Mouse (Mus musculus) spleen, adult 2 months (tissue): ENCODE measurements around the gene N4bp3. TPM values are rescaled to one million over a fixed set of nuclear protein-coding genes. Genes with fewer than 3 reads are reported as not detected.

Experiments used
- DNase-seq, 2 experiments: peaks; one replicate each; pipeline versions ENCODE4 v3.0.0 to v3.0.0-alpha.2; 2012 to 2021; ENCODE audit warnings: low spot score in 2 of 2, low read depth in 1 of 2
- H3K27ac ChIP-seq: fragments of 200-500 bp; 2 replicates; pipeline ENCODE4 v1.5.1; 2012; ENCODE audit warnings: low read length, inconsistent platforms; ENCODE audit not compliant: insufficient read depth
- H3K27me3 ChIP-seq: fragments of 200-500 bp; 2 replicates; pipeline ENCODE4 v1.6.1; 2012; ENCODE audit warnings: mild to moderate bottlenecking, moderate library complexity, low read length, inconsistent platforms; ENCODE audit not compliant: control insufficient read depth, insufficient read depth
- H3K36me3 ChIP-seq: fragments of 200-500 bp; 2 replicates; pipeline ENCODE4 v1.6.1; 2012; ENCODE audit warnings: mild to moderate bottlenecking, low read length, inconsistent platforms; ENCODE audit not compliant: control insufficient read depth, insufficient read depth
- H3K4me1 ChIP-seq: fragments of 200-500 bp; 2 replicates; pipeline ENCODE4 v1.6.1; 2011; ENCODE audit warnings: inconsistent platforms; ENCODE audit not compliant: control insufficient read depth, insufficient read depth, insufficient read length
- H3K4me3 ChIP-seq: fragments of 200-500 bp; 2 replicates; pipeline ENCODE4 v1.5.1; 2011; ENCODE audit warnings: mild to moderate bottlenecking, inconsistent platforms; ENCODE audit not compliant: insufficient read depth, insufficient read length; ENCODE audit errors: extremely low read depth
- CTCF ChIP-seq: fragments of 200-500 bp; IDR thresholded peaks from 2 replicates; pipeline ENCODE4 v1.5.1; 2011; ENCODE audit warnings: mild to moderate bottlenecking, inconsistent platforms; ENCODE audit not compliant: insufficient read depth, insufficient read length, insufficient replicate concordance; ENCODE audit errors: extremely low read depth
- POLR2A ChIP-seq: fragments of 200-500 bp; IDR thresholded peaks from 2 replicates; pipeline ENCODE4 v1.6.1; 2011; ENCODE audit warnings: low read depth, low read length, inconsistent platforms
- WGBS: fragments of 180-500 bp; shearing (Covaris S2); methylation state at CpG from one replicate; pipeline ENCODE4 v1.1.7; 2018; 5-methylcytosine and 5-hydroxymethylcytosine counted together
- polyA plus RNA-seq: library from polyadenylated mRNA; depleted of rRNA; stranded (reverse); fragments of >200 nt; gene quantifications from 2 replicates; pipeline ENCODE4 v1.2.3, GENCODE M21; 2012

Gene N4bp3
- polyA plus RNA-seq, 1 experiment = 11.3 TPM

DNA sequence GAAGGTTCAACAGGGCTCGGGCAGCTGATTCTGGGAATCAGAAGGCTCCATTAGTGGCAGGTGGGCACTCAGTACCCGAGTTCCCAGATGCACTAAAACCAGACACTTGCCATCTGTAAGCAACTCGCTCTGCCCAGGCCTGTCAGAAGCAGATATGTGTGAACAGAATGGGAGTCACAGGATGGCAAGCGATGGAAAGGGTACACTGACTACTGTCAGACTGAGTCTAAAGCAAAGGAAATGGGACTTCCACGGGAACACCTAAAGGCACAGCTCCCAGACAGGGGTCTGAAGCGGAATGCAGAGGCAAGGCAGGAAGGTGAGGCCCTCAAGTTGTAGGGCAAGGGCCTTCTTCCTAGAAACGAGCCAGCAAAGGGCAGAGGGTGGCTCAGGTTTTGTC is 4.4 kb downstream of the N4bp3 start:
- TF ChIP-seq POLR2A (no peak), CTCF (no peak)
- Histone ChIP-seq H3K27ac (peak overlapping the region; percentile 67), H3K36me3 (peaks cover 6% of the 10 kb centered on the region), H3K4me3 (no peak overlapping the region), H3K4me1 (peaks cover 51% of the 10 kb centered on the region), H3K27me3 (no peaks in the 10 kb centered on the region)
- WGBS = 72% methylated on average over 7 of the region's 7 CpGs
- DNase-seq = no peak

DNA sequence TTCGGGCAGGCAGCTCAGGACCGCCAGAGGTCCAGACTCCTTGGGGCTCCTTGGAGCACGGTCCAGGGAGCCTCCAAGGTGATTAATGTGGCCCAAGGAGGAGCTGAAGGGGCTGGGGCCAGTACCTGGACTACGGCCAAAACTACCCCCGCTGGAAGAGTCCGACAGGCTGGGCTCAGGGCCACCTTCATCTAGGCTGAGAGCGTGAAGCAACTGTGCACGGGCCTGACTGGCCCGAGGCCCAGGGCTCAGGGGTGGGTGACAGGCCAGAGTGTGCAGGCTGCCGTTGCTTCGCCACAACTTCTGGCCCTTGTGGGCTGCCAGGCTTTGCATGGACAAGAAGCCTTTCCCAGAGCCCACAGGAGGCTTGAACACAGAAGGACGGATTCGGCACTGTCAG is 5.3 kb downstream of the N4bp3 start:
- Histone ChIP-seq H3K36me3 (peaks cover 6% of the 10 kb centered on the region), H3K27me3 (no peaks in the 10 kb centered on the region), H3K4me1 (peaks cover 51% of the 10 kb centered on the region), H3K27ac (0 out of 2 replicates have a peak overlapping the region, but pooled peaks have one; percentile 87), H3K4me3 (no peak overlapping the region)
- no peak for DNase-seq
- WGBS = 87% methylated on average over 13 of the region's 13 CpGs
- TF ChIP-seq POLR2A (no peak), CTCF (no peak)

DNA sequence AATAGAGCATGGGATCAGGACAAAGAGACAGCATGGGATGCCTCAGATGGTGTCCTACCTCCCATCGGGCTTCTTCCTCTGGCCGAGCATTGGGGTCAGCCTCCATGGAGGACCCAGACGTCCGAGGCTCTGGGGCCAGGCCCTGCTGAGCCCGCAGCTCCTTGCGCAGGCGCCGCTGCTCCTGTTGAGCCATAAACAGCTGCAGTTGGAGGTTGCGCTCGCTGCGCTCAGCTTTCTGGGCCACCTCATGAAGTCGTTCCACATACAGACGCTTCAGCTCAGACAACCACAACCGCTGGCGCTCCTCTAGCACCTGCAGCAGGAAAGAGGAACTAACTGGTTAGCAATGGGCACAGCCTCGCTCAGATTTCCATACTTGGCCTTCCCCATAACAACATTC is 6.4 kb downstream of the N4bp3 start:
- DNase-seq = peak; percentile 76 to 82
- no peaks in the 10 kb centered on the region for H3K27me3 ChIP-seq
- no peak for TF ChIP-seq POLR2A
- WGBS = 10% methylated on average over 16 of the region's 16 CpGs
- peaks cover 47% of the 10 kb centered on the region for H3K4me1 ChIP-seq
- peak overlapping the region; percentile 40; the same call in 1 of the 2 replicates for H3K4me3 ChIP-seq
- peaks cover 6% of the 10 kb centered on the region for H3K36me3 ChIP-seq
- H3K27ac ChIP-seq = peak overlapping the region; percentile 91

DNA sequence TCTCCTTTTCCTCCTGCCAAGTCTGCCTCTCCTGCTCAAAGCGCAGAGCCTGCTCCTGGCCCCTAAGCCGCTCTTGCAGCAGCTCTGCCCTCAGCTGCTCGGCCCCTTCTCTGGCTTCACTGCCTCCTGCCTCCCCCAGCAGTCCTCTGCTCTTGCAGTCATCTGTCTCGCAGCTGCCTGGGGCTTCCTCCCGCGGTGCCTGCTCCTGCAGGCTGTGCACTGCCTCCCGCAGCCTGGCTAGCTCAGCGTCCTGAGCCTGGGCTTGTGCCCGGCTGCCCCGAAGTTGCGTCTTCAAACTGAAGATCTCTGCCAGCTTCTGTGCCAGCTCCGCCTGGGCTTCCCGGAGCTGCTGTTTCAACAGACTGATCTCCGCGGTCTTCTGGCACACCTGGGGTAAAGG is 6.9 kb downstream of the N4bp3 start:
- TF ChIP-seq CTCF (no peak), POLR2A (no peak)
- Histone ChIP-seq H3K36me3 (peaks cover 6% of the 10 kb centered on the region), H3K4me1 (peaks cover 43% of the 10 kb centered on the region), H3K27me3 (no peaks in the 10 kb centered on the region), H3K4me3 (peak overlapping the region; percentile 40; the same call in 1 of the 2 replicates), H3K27ac (peak overlapping the region; percentile 91)
- WGBS = 18% methylated on average over 15 of the region's 15 CpGs
- peak in 1 of 2 experiments; percentile 33 for DNase-seq

DNA sequence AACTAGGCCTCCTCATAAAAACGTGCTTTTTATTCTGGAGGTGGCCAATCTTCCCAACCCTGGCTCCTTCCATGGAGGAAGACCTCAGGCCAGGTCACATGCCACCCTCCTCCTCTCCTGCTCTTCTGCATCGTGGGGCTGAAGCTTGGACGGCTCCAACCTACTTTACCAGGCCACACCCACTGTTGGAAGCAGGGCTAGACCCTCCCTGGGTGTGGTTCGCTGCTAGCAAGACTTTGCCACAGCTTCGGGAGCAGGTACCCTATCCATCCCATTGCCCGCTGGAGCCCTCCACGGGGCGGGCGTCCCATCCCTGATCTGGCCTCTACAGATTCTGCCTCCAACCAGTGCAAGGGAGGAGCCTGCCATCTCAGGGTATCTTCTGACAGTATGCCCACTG is 7.4 kb downstream of the N4bp3 start:
- Histone ChIP-seq H3K27ac (no peak overlapping the region), H3K4me1 (peaks cover 39% of the 10 kb centered on the region)
- WGBS = 70% methylated on average over 9 of the region's 9 CpGs

DNA sequence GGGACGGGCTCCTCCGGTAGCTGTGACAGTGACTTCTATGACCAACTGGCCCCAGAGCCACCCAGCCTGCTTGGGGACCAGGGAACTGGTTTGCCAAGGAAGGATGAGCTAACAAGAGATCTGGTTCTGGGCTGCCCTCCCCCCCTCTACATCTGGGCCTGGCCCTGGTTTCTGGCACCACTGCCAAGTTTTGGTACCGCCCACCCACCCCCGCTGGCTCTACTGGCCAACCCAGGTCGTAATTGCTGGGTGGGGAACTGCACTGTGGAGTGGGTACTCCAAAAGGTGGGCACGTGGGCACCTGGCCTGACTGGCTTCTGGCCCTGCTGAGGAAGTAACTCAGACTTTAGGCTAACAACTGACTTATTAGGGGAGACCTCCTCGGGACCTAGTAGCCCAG is 9.9 kb downstream of the N4bp3 start:
- H3K4me3 ChIP-seq = no peak overlapping the region
- H3K27me3 ChIP-seq = no peaks in the 10 kb centered on the region
- no peak for TF ChIP-seq CTCF
- TF ChIP-seq POLR2A = no peak
- H3K4me1 ChIP-seq = peaks cover 29% of the 10 kb centered on the region
- H3K36me3 ChIP-seq = peaks cover 6% of the 10 kb centered on the region
- 77% methylated on average over 7 of the region's 7 CpGs for WGBS
- no peak overlapping the region for H3K27ac ChIP-seq
- no peak for DNase-seq

More for the DNA sequence above, 7.4 kb downstream of the N4bp3 start:
- Histone ChIP-seq H3K27me3 (no peaks in the 10 kb centered on the region), H3K4me3 (no peak overlapping the region), H3K36me3 (peaks cover 6% of the 10 kb centered on the region)
- TF ChIP-seq CTCF = no peak
- TF ChIP-seq POLR2A = no peak
- DNase-seq = no peak

DNA sequence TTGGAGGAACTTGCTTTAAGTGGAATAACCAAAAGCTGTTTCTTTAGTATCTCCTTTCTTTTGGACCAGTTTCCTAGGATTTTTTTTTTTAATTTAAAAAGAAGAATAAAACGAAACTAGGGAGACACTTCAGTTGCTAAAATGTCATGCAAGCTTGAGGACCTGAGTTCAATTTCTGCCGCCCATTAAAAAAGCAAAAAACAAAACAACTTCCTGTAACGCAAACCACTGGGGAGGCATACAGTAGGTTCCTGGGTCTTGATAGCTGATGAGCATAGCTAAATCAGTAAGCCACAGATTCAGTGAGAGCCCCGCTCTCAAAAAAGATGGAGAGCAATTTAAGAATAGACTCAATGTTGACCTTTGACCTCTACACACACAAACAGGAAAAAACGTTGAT is 12.1 kb downstream of the N4bp3 start:
- H3K4me3 ChIP-seq = no peak overlapping the region
- H3K27ac ChIP-seq = peak overlapping the region; percentile 85
- H3K36me3 ChIP-seq = peaks cover 3% of the 10 kb centered on the region
- DNase-seq = no peak
- WGBS = 21% methylated on average over 5 of the region's 5 CpGs
- no peak for TF ChIP-seq POLR2A
- no peak for TF ChIP-seq CTCF
- H3K27me3 ChIP-seq = no peaks in the 10 kb centered on the region
- H3K4me1 ChIP-seq = peaks cover 13% of the 10 kb centered on the region; the same call in 1 of the 2 replicates
